22 mouse cellular contexts compared by ENCODE assay signal in genomic region chr15:96587998-96588397, GRCm38 (mm10). TPM values are rescaled to one million over a fixed set of nuclear protein-coding genes. Genes with fewer than 3 reads are reported as not detected.
DNase-seq lines count a peak whose midpoint lies in the region; ATAC-seq and TF ChIP-seq lines count a peak whose summit lies in the region.
"Had no signal": no experiment of that assay in that cellular context is flagged by ENCODE, and none has a peak within 500 bp of the region (broad histone marks: within the 10 kb centered on the region; RNA-seq: fewer than 3 reads in every experiment).

No protein-coding gene starts in this region.

- no peak for ATAC-seq in forebrain, embryonic 15.5 days (replicated peaks)
- no peak for ATAC-seq in forebrain, embryonic 11.5 days (replicated peaks; ENCODE audit: low FRiP score)
- peak; percentile 60 for ATAC-seq in forebrain, postnatal 0 days
- no peak for ATAC-seq in forebrain, embryonic 13.5 days
- no peak for ATAC-seq in intestine, postnatal 0 days

- H3K27me3 ChIP-seq in forebrain, embryonic 15.5 days = no peaks in the 10 kb centered on the region
- H3K27me3 ChIP-seq in forebrain, embryonic 11.5 days (ENCODE audit: control insufficient read depth, insufficient read depth, low read length) = no peaks in the 10 kb centered on the region
- H3K27me3 ChIP-seq in forebrain, postnatal 0 days (ENCODE audit: insufficient read depth, low read length) = no peaks in the 10 kb centered on the region
- no peaks in the 10 kb centered on the region for H3K27me3 ChIP-seq in forebrain, embryonic 13.5 days
- H3K27me3 ChIP-seq in intestine, postnatal 0 days (replicated peaks; ENCODE audit: control insufficient read depth, insufficient read depth, low read length) = no peaks in the 10 kb centered on the region
- H3K27me3 ChIP-seq: embryonic facial prominence, embryonic 13.5 days; embryonic facial prominence, embryonic 15.5 days had no signal

- H3K27ac ChIP-seq in forebrain, embryonic 15.5 days (replicated peaks) = peak overlapping the region; percentile 61; the same call in 1 of the 2 replicates
- no peak overlapping the region for H3K27ac ChIP-seq in forebrain, embryonic 11.5 days (ENCODE audit: low read depth, low read length)
- H3K27ac ChIP-seq in forebrain, postnatal 0 days (ENCODE audit: low read depth, low read length) = peak overlapping the region; percentile 29; the same call in 1 of the 2 replicates
- H3K27ac ChIP-seq in forebrain, embryonic 13.5 days = no peak overlapping the region
- H3K27ac ChIP-seq in intestine, postnatal 0 days (ENCODE audit: low read depth, low read length) = no peak overlapping the region
- H3K27ac ChIP-seq: embryonic facial prominence, embryonic 13.5 days; embryonic facial prominence, embryonic 15.5 days had no signal

- 74% methylated on average over 8 of the region's 8 CpGs for WGBS in forebrain, embryonic 15.5 days
- WGBS in forebrain, embryonic 11.5 days = 94% methylated on average over 8 of the region's 8 CpGs
- WGBS in forebrain, postnatal 0 days = 64% methylated on average over 8 of the region's 8 CpGs
- 96% methylated on average over 8 of the region's 8 CpGs for WGBS in forebrain, embryonic 13.5 days
- 72% methylated on average over 8 of the region's 8 CpGs for WGBS in intestine, postnatal 0 days

- H3K36me3 ChIP-seq in forebrain, embryonic 15.5 days = peaks cover 63% of the 10 kb centered on the region
- H3K36me3 ChIP-seq in forebrain, embryonic 11.5 days (ENCODE audit: control insufficient read depth, insufficient read depth, low read length) = peaks cover 32% of the 10 kb centered on the region
- peaks cover 53% of the 10 kb centered on the region for H3K36me3 ChIP-seq in forebrain, postnatal 0 days (ENCODE audit: insufficient read depth)
- H3K36me3 ChIP-seq in forebrain, embryonic 13.5 days (ENCODE audit: poor library complexity, severe bottlenecking) = peaks cover 81% of the 10 kb centered on the region
- peaks cover 65% of the 10 kb centered on the region for H3K36me3 ChIP-seq in intestine, postnatal 0 days (ENCODE audit: control insufficient read depth, insufficient read depth)

- peaks cover 39% of the 10 kb centered on the region for H3K4me1 ChIP-seq in forebrain, embryonic 15.5 days
- peaks cover under 1% of the 10 kb centered on the region; the same call in 1 of the 2 replicates for H3K4me1 ChIP-seq in forebrain, embryonic 11.5 days (replicated peaks; ENCODE audit: control insufficient read depth, insufficient read depth, low read length)
- 0 out of 2 replicates have a peak, but pooled peaks cover 2% of the 10 kb centered on the region for H3K4me1 ChIP-seq in forebrain, postnatal 0 days (ENCODE audit: insufficient read depth)
- peaks cover 31% of the 10 kb centered on the region for H3K4me1 ChIP-seq in forebrain, embryonic 13.5 days
- H3K4me1 ChIP-seq in intestine, postnatal 0 days (replicated peaks; ENCODE audit: control insufficient read depth, insufficient read depth, low read length) = no peaks in the 10 kb centered on the region; the same call in 1 of the 2 replicates
- H3K4me1 ChIP-seq: embryonic facial prominence, embryonic 15.5 days had no signal

- no peak overlapping the region for H3K9ac ChIP-seq in forebrain, embryonic 15.5 days (replicated peaks)
- H3K9ac ChIP-seq in forebrain, embryonic 11.5 days (ENCODE audit: low read length) = no peak overlapping the region
- H3K9ac ChIP-seq in forebrain, postnatal 0 days = no peak overlapping the region
- H3K9ac ChIP-seq in forebrain, embryonic 13.5 days = no peak overlapping the region
- no peak overlapping the region for H3K9ac ChIP-seq in intestine, postnatal 0 days (ENCODE audit: low read depth, low read length)
- H3K9ac ChIP-seq: embryonic facial prominence, embryonic 13.5 days; embryonic facial prominence, embryonic 15.5 days had no signal

- H3K4me3 ChIP-seq in forebrain, embryonic 15.5 days = no peak overlapping the region
- no peak overlapping the region for H3K4me3 ChIP-seq in forebrain, embryonic 11.5 days (ENCODE audit: low read depth, low read length)
- no peak overlapping the region for H3K4me3 ChIP-seq in forebrain, postnatal 0 days (ENCODE audit: low read depth, low read length)
- no peak overlapping the region for H3K4me3 ChIP-seq in forebrain, embryonic 13.5 days
- H3K4me3 ChIP-seq in intestine, postnatal 0 days (ENCODE audit: low read depth, low read length) = no peak overlapping the region
- H3K4me3 ChIP-seq: embryonic facial prominence, embryonic 13.5 days; embryonic facial prominence, embryonic 15.5 days; erythroblast, embryonic 14.5 days had no signal

- H3K9me3 ChIP-seq in forebrain, embryonic 15.5 days = no peaks in the 10 kb centered on the region
- no peaks in the 10 kb centered on the region for H3K9me3 ChIP-seq in forebrain, embryonic 11.5 days (ENCODE audit: control insufficient read depth, low read length)
- H3K9me3 ChIP-seq in forebrain, postnatal 0 days (ENCODE audit: low read length) = no peaks in the 10 kb centered on the region
- H3K9me3 ChIP-seq in forebrain, embryonic 13.5 days (replicated peaks) = no peaks in the 10 kb centered on the region
- no peaks in the 10 kb centered on the region for H3K9me3 ChIP-seq in intestine, postnatal 0 days (ENCODE audit: control insufficient read depth)
- H3K9me3 ChIP-seq: embryonic facial prominence, embryonic 13.5 days; embryonic facial prominence, embryonic 15.5 days had no signal

- DNase-seq in forebrain, embryonic 11.5 days (ENCODE audit: low spot score) = no peak
- DNase-seq in forebrain, postnatal 0 days = peak; percentile 60
- peak; percentile 31 for DNase-seq in brain, adult 2 months (ENCODE audit: low read depth, low spot score)
- DNase-seq in brain, embryonic 18.5 days (ENCODE audit: low read depth, low spot score) = peak; percentile 36
- DNase-seq in lung, postnatal 14 days = no peak
- DNase-seq: adrenal gland, adult 2 months; adrenal gland, postnatal 10 days; adrenal gland, postnatal 25 days; cerebellum, adult 11 months; cerebellum, adult 18-20 months; cerebellum, adult 8-10 months; cerebellum, adult 9-11 months; cerebellum, postnatal 14 days; cerebellum, postnatal 36 days; embryo, embryonic 11 days had no signal

- H3K4me2 ChIP-seq in forebrain, embryonic 15.5 days (replicated peaks) = no peak overlapping the region
- no peak overlapping the region for H3K4me2 ChIP-seq in forebrain, embryonic 11.5 days (ENCODE audit: low read depth, low read length, severe bottlenecking)
- H3K4me2 ChIP-seq in forebrain, postnatal 0 days (ENCODE audit: low read depth) = no peak overlapping the region
- no peak overlapping the region for H3K4me2 ChIP-seq in forebrain, embryonic 13.5 days
- no peak overlapping the region for H3K4me2 ChIP-seq in intestine, postnatal 0 days (replicated peaks; ENCODE audit: low read depth)
- H3K4me2 ChIP-seq: embryonic facial prominence, embryonic 13.5 days; embryonic facial prominence, embryonic 15.5 days had no signal

- no peak for TF ChIP-seq CTCF in forebrain, postnatal 0 days (IDR thresholded peaks at IDR 0.05; ENCODE audit: low read depth)
- TF ChIP-seq CTCF in intestine, postnatal 0 days (IDR thresholded peaks at IDR 0.05; ENCODE audit: low read depth) = no peak

RNA-seq across cellular contexts. Expression of gene Slc38a1, which starts 54.7 kb away (rescaled TPM):
- 145 and 147 TPM in 2 replicates for polyA plus RNA-seq in forebrain, embryonic 15.5 days (2015; fragmentation: Nextera tagmentation; extraction: Ambion mirVana)
- polyA plus RNA-seq in forebrain, embryonic 11.5 days (2014; fragmentation: Nextera tagmentation; extraction: Ambion mirVana) = 134 and 139 TPM in 2 replicates
- total RNA-seq in forebrain, postnatal 0 days (2014; rRNA removed) = 52.7 and 73.3 TPM in 2 replicates
- 67.0 and 90.2 TPM in 2 replicates for polyA plus RNA-seq in forebrain, postnatal 0 days (2015; fragmentation: Nextera tagmentation; extraction: Ambion mirVana)
- 138 and 142 TPM in 2 replicates for polyA plus RNA-seq in forebrain, embryonic 13.5 days (2015; fragmentation: Nextera tagmentation; extraction: Ambion mirVana)
- 78.6 and 79.8 TPM in 2 replicates for polyA plus RNA-seq in intestine, postnatal 0 days (2015; fragmentation: Nextera tagmentation; extraction: Ambion mirVana)
- total RNA-seq: MEL had no signal

Comparison
In these comparisons a context has a peak if more than half of its experiments do, and no peak if none do; other contexts are left out.
1. H3K27ac ChIP-seq: peak in forebrain, embryonic 15.5 days (single experiment) and forebrain, postnatal 0 days (single experiment); none in forebrain, embryonic 11.5 days (single experiment), forebrain, embryonic 13.5 days (single experiment) and intestine, postnatal 0 days (single experiment).
2. DNase-seq: peak in forebrain, postnatal 0 days (single experiment), brain, adult 2 months (single experiment) and brain, embryonic 18.5 days (single experiment); none in forebrain, embryonic 11.5 days (single experiment) and lung, postnatal 14 days (single experiment).